Mouse (Mus musculus) lung, postnatal 0 days (tissue): ENCODE results near the gene S100a11.

Experiments used
- CTCF ChIP-seq: IDR thresholded peaks from 2 replicates; pipeline ENCODE4 v1.5.1; 2016; ENCODE audit warnings: antibody characterized with exemption, mild to moderate bottlenecking
- EP300 ChIP-seq: IDR thresholded peaks from 2 replicates; pipeline ENCODE4 v1.6.1; 2016; ENCODE audit warnings: antibody characterized with exemption, mild to moderate bottlenecking, control low read depth

DNA sequence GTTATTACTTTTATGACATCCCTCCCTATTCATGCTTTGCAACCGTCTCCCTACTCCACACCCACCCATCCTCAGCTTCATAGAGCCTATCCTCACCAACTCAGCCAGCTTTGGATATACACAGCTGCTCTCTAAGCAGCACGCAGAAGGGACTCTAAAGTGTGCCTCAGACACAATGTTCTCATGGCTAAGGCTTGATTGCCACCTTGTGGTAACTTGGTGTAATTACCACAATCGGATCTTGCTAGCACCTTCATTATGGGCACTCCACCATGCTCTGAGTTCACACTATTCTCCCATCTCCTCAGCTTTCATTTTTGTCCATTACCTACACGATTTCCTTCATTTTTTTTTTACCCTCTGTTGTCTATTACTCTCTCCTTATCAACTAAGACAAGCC is 26.3 kb upstream of the S100a11 start:
- TF ChIP-seq CTCF (peak; percentile 97), EP300 (no peak)
